Mouse (Mus musculus) MEL (cell line): Measurements from ENCODE around the gene Pde4b. TPM values are rescaled to one million over a fixed set of nuclear protein-coding genes. Genes with fewer than 3 reads are reported as not detected.
"Not testable (repeated sequence)": the region's sequence is repeated elsewhere in the genome, so short reads cannot be mapped to it uniquely, and the experiment has no call there.

Experiments used
- DNase-seq: peaks from one replicate; pipeline ENCODE4 v3.0.0; 2011; ENCODE audit warnings: low read depth, low spot score
- H3K27ac ChIP-seq: 2 replicates; pipeline ENCODE4 v1.5.1; 2012; ENCODE audit warnings: low read depth, mild to moderate bottlenecking, control low read depth, low read length, moderate library complexity; ENCODE audit not compliant: control insufficient read depth
- H3K27me3 ChIP-seq, 2 experiments: fragments of 150-350 bp in 1 of 2; sonication (generic) in 1 of 2; 2 replicates each; pipeline ENCODE4 v1.6.1; 2012; ENCODE audit warnings: low read length in 2 of 2, mild to moderate bottlenecking in 2 of 2, improper control_type of control experiment in 1 of 2, moderate library complexity in 1 of 2; ENCODE audit not compliant: insufficient read depth in 2 of 2, control insufficient read depth in 1 of 2
- H3K36me3 ChIP-seq, 2 experiments: 2 replicates each; pipeline ENCODE4 v1.6.1; 2012 to 2014; ENCODE audit warnings: low read length in 2 of 2, improper control_type of control experiment in 1 of 2, inconsistent platforms in 1 of 2, mild to moderate bottlenecking in 1 of 2; ENCODE audit not compliant: insufficient read depth in 2 of 2, control insufficient read depth in 1 of 2
- H3K4me1 ChIP-seq, 2 experiments: fragments of 150-350 bp in 1 of 2; sonication (generic) in 1 of 2; 2 replicates each; pipeline ENCODE4 v1.6.1; 2012; ENCODE audit warnings: low read length in 2 of 2, improper control_type of control experiment in 1 of 2, mild to moderate bottlenecking in 1 of 2; ENCODE audit not compliant: insufficient read depth in 2 of 2, control insufficient read depth in 1 of 2
- H3K4me3 ChIP-seq, 2 experiments: fragments of 150-350 bp in 1 of 2; sonication (generic) in 1 of 2; 2 replicates each; pipeline ENCODE4 v1.5.1; 2012; ENCODE audit warnings: low read depth in 2 of 2, low read length in 2 of 2, mild to moderate bottlenecking in 2 of 2, moderate library complexity in 2 of 2, control low read depth in 1 of 2, improper control_type of control experiment in 1 of 2; ENCODE audit not compliant: control insufficient read depth in 1 of 2, insufficient read depth in 1 of 2
- H3K79me2 ChIP-seq: 2 replicates; pipeline ENCODE4 v1.6.1; 2012; ENCODE audit warnings: mild to moderate bottlenecking, low read length, moderate library complexity; ENCODE audit not compliant: control insufficient read depth, poor library complexity, insufficient read depth
- H3K9ac ChIP-seq: 2 replicates; pipeline ENCODE4 v1.6.1; 2012; ENCODE audit warnings: low read depth, mild to moderate bottlenecking, control low read depth, low read length, moderate library complexity; ENCODE audit not compliant: control insufficient read depth, poor library complexity, severe bottlenecking
- H3K9me3 ChIP-seq: fragments of 150-350 bp; sonication (generic); replicated peaks from 2 replicates; pipeline ENCODE4 v1.6.1; 2012; ENCODE audit warnings: mild to moderate bottlenecking, low read length, improper control_type of control experiment, moderate library complexity; ENCODE audit not compliant: insufficient read depth
- BHLHE40 ChIP-seq: IDR thresholded peaks from 2 replicates; pipeline ENCODE4 v1.6.1; 2012; ENCODE audit warnings: low read depth, mild to moderate bottlenecking, inconsistent platforms, low read length, improper control_type of control experiment, borderline replicate concordance
- CHD1 ChIP-seq: IDR thresholded peaks from 2 replicates; pipeline ENCODE4 v1.6.1; 2012; ENCODE audit warnings: low read depth, mild to moderate bottlenecking, inconsistent platforms, low read length, improper control_type of control experiment
- CHD2 ChIP-seq: IDR thresholded peaks from 2 replicates; pipeline ENCODE4 v1.6.1; 2011; ENCODE audit warnings: low read length, improper control_type of control experiment
- E2F4 ChIP-seq: IDR thresholded peaks from 2 replicates; pipeline ENCODE4 v1.6.1; 2011; ENCODE audit warnings: low read depth, low read length, improper control_type of control experiment, borderline replicate concordance
- GABPA ChIP-seq: IDR thresholded peaks from 2 replicates; pipeline ENCODE4 v1.6.1; 2012; ENCODE audit warnings: low read depth, mild to moderate bottlenecking, inconsistent platforms, low read length, improper control_type of control experiment, moderate library complexity
- HCFC1 ChIP-seq: IDR thresholded peaks from 2 replicates; pipeline ENCODE4 v1.6.1; 2012; ENCODE audit warnings: low read depth, mild to moderate bottlenecking, inconsistent platforms, low read length, improper control_type of control experiment, moderate library complexity
- JUND ChIP-seq: IDR thresholded peaks from 2 replicates; pipeline ENCODE4 v1.6.1; 2011; ENCODE audit warnings: low read depth, mild to moderate bottlenecking, improper control_type of control experiment, low read length
- KAT2A ChIP-seq: conservative IDR thresholded peaks from 2 replicates; pipeline ENCODE4 v1.6.1; 2012; ENCODE audit warnings: low read depth, low read length, improper control_type of control experiment, inconsistent platforms
- MAFK ChIP-seq: IDR thresholded peaks from 2 replicates; pipeline ENCODE4 v1.6.1; 2011; ENCODE audit warnings: low read depth, mild to moderate bottlenecking, low read length, improper control_type of control experiment, borderline replicate concordance
- MAX ChIP-seq: IDR thresholded peaks from 2 replicates; pipeline ENCODE4 v1.6.1; 2011; ENCODE audit warnings: low read length, improper control_type of control experiment
- MAZ ChIP-seq: IDR thresholded peaks from 2 replicates; pipeline ENCODE4 v1.6.1; 2012; ENCODE audit warnings: low read depth, mild to moderate bottlenecking, inconsistent platforms, low read length, improper control_type of control experiment
- MEF2A ChIP-seq: IDR thresholded peaks from 2 replicates; pipeline ENCODE4 v1.6.1; 2014; ENCODE audit warnings: low read depth, mild to moderate bottlenecking, inconsistent platforms, low read length, improper control_type of control experiment; ENCODE audit not compliant: poor library complexity, insufficient replicate concordance, severe bottlenecking; ENCODE audit errors: extremely low read depth
- MXI1 ChIP-seq: IDR thresholded peaks from 2 replicates; pipeline ENCODE4 v1.6.1; 2011; ENCODE audit warnings: mild to moderate bottlenecking, low read depth, low read length, improper control_type of control experiment
- MYB ChIP-seq: IDR thresholded peaks from 2 replicates; pipeline ENCODE4 v1.6.1; 2011; ENCODE audit warnings: mild to moderate bottlenecking, low read depth, low read length, improper control_type of control experiment
- MYC ChIP-seq: IDR thresholded peaks from 2 replicates; pipeline ENCODE4 v1.6.1; 2011; ENCODE audit warnings: low read depth, mild to moderate bottlenecking, low read length, improper control_type of control experiment, moderate library complexity
- POLR2A ChIP-seq, 2 experiments: IDR thresholded peaks; 2 replicates each; pipeline ENCODE4 v1.6.1; 2011 to 2012; ENCODE audit warnings: low read length in 2 of 2, mild to moderate bottlenecking in 2 of 2, control low read depth in 1 of 2, improper control_type of control experiment in 1 of 2, low read depth in 1 of 2, moderate library complexity in 1 of 2; ENCODE audit not compliant: control insufficient read depth in 1 of 2, insufficient read depth in 1 of 2, poor library complexity in 1 of 2
- POLR2AphosphoS5 ChIP-seq: IDR thresholded peaks from 2 replicates; pipeline ENCODE4 v1.6.1; 2012; ENCODE audit warnings: low read depth, borderline replicate concordance, mild to moderate bottlenecking, inconsistent platforms, low read length, moderate library complexity, mixed read lengths
- SIN3A ChIP-seq: IDR thresholded peaks from 2 replicates; pipeline ENCODE4 v1.6.1; 2012; ENCODE audit warnings: low read length, improper control_type of control experiment, inconsistent platforms
- SMC3 ChIP-seq: IDR thresholded peaks from 2 replicates; pipeline ENCODE4 v1.6.1; 2011; ENCODE audit warnings: low read depth, low read length, improper control_type of control experiment
- TAL1 ChIP-seq: IDR thresholded peaks from 2 replicates; pipeline ENCODE4 v1.6.1; 2012; ENCODE audit warnings: mild to moderate bottlenecking, inconsistent platforms, low read length, moderate library complexity, mixed read lengths
- TBP ChIP-seq: IDR thresholded peaks from 2 replicates; pipeline ENCODE4 v1.8.0; 2011; ENCODE audit warnings: low read depth, low read length, improper control_type of control experiment
- USF1 ChIP-seq: IDR thresholded peaks from 2 replicates; pipeline ENCODE4 v1.6.1; 2014; ENCODE audit warnings: low read depth, mild to moderate bottlenecking, inconsistent platforms, low read length, improper control_type of control experiment, moderate library complexity
- ZKSCAN1 ChIP-seq: IDR thresholded peaks from 2 replicates; pipeline ENCODE4 v1.6.1; 2012; ENCODE audit warnings: low read depth, mild to moderate bottlenecking, inconsistent platforms, low read length, improper control_type of control experiment, moderate library complexity
- ZMIZ1 ChIP-seq: IDR thresholded peaks from 2 replicates; pipeline ENCODE4 v1.6.1; 2012; ENCODE audit warnings: low read depth, mild to moderate bottlenecking, inconsistent platforms, low read length, improper control_type of control experiment, moderate library complexity
- ZNF384 ChIP-seq: IDR thresholded peaks from 2 replicates; pipeline ENCODE4 v1.6.1; 2012; ENCODE audit warnings: low read depth, mild to moderate bottlenecking, inconsistent platforms, low read length, improper control_type of control experiment
- polyA plus RNA-seq, 2 experiments: library from polyadenylated mRNA; stranded (reverse) in 1 of 2; unstranded in 1 of 2; fragments of >175 nt in 1 of 2; fragments of >200 nt in 1 of 2; gene quantifications; 2 replicates each; pipeline versions ENCODE4 v1.2.1 to v1.2.4; 2012; ENCODE audit warnings: low replicate concordance in 2 of 2, low read depth in 1 of 2; ENCODE audit not compliant: insufficient read length in 2 of 2, insufficient read depth in 1 of 2, missing spikeins in 1 of 2
- total RNA-seq: library from RNA; depleted of rRNA; stranded (reverse); fragments of 300-350 nt; gene quantifications from 2 replicates; pipeline ENCODE4 v1.2.3, GENCODE M21; 2012

Pde4b gene
- total and polyA plus RNA-seq, 3 experiments = 2.7 to 6.0 TPM; not detected in 1

GRCm38 (mm10) chr4:102045183-102046140 is 41.9 kb upstream of the Pde4b start:
- Histone ChIP-seq H3K4me3 (no peak overlapping the region), H3K27ac (peak overlapping the region; percentile 10; the same call in 1 of the 2 replicates), H3K9ac (no peak overlapping the region), H3K36me3 (no peaks in the 10 kb centered on the region), H3K27me3 (no peaks in the 10 kb centered on the region), H3K79me2 (no peaks in the 10 kb centered on the region), H3K4me1 (no peaks in the 10 kb centered on the region), H3K9me3 (no peaks in the 10 kb centered on the region)
- no peak for TF ChIP-seq ZNF384
- no peak for TF ChIP-seq MEF2A
- TF ChIP-seq SMC3 = no peak
- TF ChIP-seq TBP = no peak
- no peak for TF ChIP-seq MAX
- no peak for TF ChIP-seq POLR2A (IDR thresholded peaks at IDR 0.05; ENCODE audit: control insufficient read depth in 1 of 2, insufficient read depth in 1 of 2, low read depth in 1 of 2, low read length in 2 of 2, poor library complexity in 1 of 2)
- TF ChIP-seq MYC = no peak
- TF ChIP-seq HCFC1 = no peak
- peak; percentile 17 for DNase-seq

GRCm38 (mm10) chr4:102049368-102049767 is 38.0 kb upstream of the Pde4b start:
- not testable (repeated sequence) for H3K79me2 ChIP-seq, H3K9me3 ChIP-seq, H3K4me1 ChIP-seq, H3K27me3 ChIP-seq, H3K9ac ChIP-seq, DNase-seq, H3K36me3 ChIP-seq, H3K4me3 ChIP-seq, H3K27ac ChIP-seq

DNA sequence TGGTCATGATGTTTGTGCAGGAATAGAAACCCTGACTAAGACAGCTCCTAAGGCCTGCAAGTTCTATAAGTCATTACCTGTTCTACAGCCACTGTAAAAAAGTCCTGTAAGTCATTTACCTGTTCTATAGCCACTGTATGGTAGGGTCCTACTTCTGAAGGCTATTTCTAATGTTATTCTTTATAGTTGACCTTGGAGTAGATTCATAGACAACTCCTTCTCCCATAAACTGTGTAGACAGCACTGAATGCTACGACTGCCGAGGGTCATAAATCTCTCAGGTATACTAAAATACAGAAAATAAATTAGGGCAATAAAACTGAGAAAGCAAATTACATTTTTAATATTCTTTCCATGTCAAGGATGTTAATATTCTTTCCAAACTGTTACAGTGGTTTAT is 26.0 kb upstream of the Pde4b start:
- Histone ChIP-seq H3K79me2 (no peaks in the 10 kb centered on the region), H3K27me3 (no peaks in the 10 kb centered on the region), H3K27ac (no peak overlapping the region), H3K9me3 (no peaks in the 10 kb centered on the region), H3K9ac (no peak overlapping the region)
- TF ChIP-seq ZMIZ1 (no peak), MAX (no peak), USF1 (no peak), BHLHE40 (no peak), TAL1 (no peak), MYB (no peak), CHD2 (no peak), POLR2AphosphoS5 (no peak), ZNF384 (no peak), ZKSCAN1 (no peak), JUND (no peak), CHD1 (no peak), GABPA (no peak), KAT2A (no peak), SIN3A (no peak), MAFK (no peak), E2F4 (no peak), MAZ (no peak), MXI1 (no peak)
- TF ChIP-seq, all 39 proteins: peak for 0
- no peak for DNase-seq
- Histone ChIP-seq H3K4me3 (no peak overlapping the region), H3K36me3 (no peaks in the 10 kb centered on the region), H3K4me1 (no peaks in the 10 kb centered on the region)
